Mouse (Mus musculus) spleen, adult 2 months (tissue): ENCODE results near the gene Mpv17l2. TPM values are rescaled to one million over a fixed set of nuclear protein-coding genes. Genes with fewer than 3 reads are reported as not detected.

Experiments
- DNase-seq, 2 experiments: peaks; one replicate each; pipeline versions ENCODE4 v3.0.0 to v3.0.0-alpha.2; 2012 to 2021; ENCODE audit warnings: low spot score in 2 of 2, low read depth in 1 of 2
- H3K27ac ChIP-seq: fragments of 200-500 bp; 2 replicates; pipeline ENCODE4 v1.5.1; 2012; ENCODE audit warnings: low read length, inconsistent platforms; ENCODE audit not compliant: insufficient read depth
- H3K27me3 ChIP-seq: fragments of 200-500 bp; 2 replicates; pipeline ENCODE4 v1.6.1; 2012; ENCODE audit warnings: mild to moderate bottlenecking, moderate library complexity, low read length, inconsistent platforms; ENCODE audit not compliant: control insufficient read depth, insufficient read depth
- H3K36me3 ChIP-seq: fragments of 200-500 bp; 2 replicates; pipeline ENCODE4 v1.6.1; 2012; ENCODE audit warnings: mild to moderate bottlenecking, low read length, inconsistent platforms; ENCODE audit not compliant: control insufficient read depth, insufficient read depth
- H3K4me1 ChIP-seq: fragments of 200-500 bp; 2 replicates; pipeline ENCODE4 v1.6.1; 2011; ENCODE audit warnings: inconsistent platforms; ENCODE audit not compliant: control insufficient read depth, insufficient read depth, insufficient read length
- H3K4me3 ChIP-seq: fragments of 200-500 bp; 2 replicates; pipeline ENCODE4 v1.5.1; 2011; ENCODE audit warnings: mild to moderate bottlenecking, inconsistent platforms; ENCODE audit not compliant: insufficient read depth, insufficient read length; ENCODE audit errors: extremely low read depth
- CTCF ChIP-seq: fragments of 200-500 bp; IDR thresholded peaks from 2 replicates; pipeline ENCODE4 v1.5.1; 2011; ENCODE audit warnings: mild to moderate bottlenecking, inconsistent platforms; ENCODE audit not compliant: insufficient read depth, insufficient read length, insufficient replicate concordance; ENCODE audit errors: extremely low read depth
- POLR2A ChIP-seq: fragments of 200-500 bp; IDR thresholded peaks from 2 replicates; pipeline ENCODE4 v1.6.1; 2011; ENCODE audit warnings: low read depth, low read length, inconsistent platforms
- WGBS: fragments of 180-500 bp; shearing (Covaris S2); methylation state at CpG from one replicate; pipeline ENCODE4 v1.1.7; 2018; 5-methylcytosine and 5-hydroxymethylcytosine counted together
- polyA plus RNA-seq: library from polyadenylated mRNA; depleted of rRNA; stranded (reverse); fragments of >200 nt; gene quantifications from 2 replicates; pipeline ENCODE4 v1.2.3, GENCODE M21; 2012

Mpv17l2 gene
- polyA plus RNA-seq, 1 experiment: 37.3 TPM

DNA sequence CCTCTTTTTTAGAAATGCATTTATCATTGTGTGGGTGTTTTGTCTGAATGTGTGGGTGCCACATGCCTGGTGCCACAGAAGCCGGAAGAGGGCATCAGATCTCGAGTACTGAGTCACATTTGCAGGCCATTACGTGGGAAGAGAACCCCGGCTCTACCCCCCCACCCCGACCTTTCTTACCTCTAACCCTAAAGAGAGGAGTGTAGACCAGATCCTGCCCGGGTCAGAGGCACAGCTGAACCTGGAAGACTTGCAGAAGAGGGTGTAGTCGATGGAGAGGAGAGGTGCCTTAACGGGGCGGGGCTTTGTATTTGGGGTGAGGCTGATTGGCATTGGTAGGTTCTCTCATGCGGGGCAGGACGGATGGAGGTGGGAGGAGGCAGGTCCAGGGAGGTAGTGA lies 15.9 kb downstream of the Mpv17l2 start:
- no peaks in the 10 kb centered on the region for H3K36me3 ChIP-seq
- 40% methylated on average over 11 of the region's 11 CpGs for WGBS
- peak in 1 of 2 experiments; percentile 15 for DNase-seq
- H3K4me3 ChIP-seq: no peak overlapping the region
- H3K4me1 ChIP-seq: peaks cover 11% of the 10 kb centered on the region; the same call in 1 of the 2 replicates
- TF ChIP-seq CTCF (no peak), POLR2A (no peak)
- H3K27ac ChIP-seq: no peak overlapping the region
- H3K27me3 ChIP-seq: peaks cover 4% of the 10 kb centered on the region

DNA sequence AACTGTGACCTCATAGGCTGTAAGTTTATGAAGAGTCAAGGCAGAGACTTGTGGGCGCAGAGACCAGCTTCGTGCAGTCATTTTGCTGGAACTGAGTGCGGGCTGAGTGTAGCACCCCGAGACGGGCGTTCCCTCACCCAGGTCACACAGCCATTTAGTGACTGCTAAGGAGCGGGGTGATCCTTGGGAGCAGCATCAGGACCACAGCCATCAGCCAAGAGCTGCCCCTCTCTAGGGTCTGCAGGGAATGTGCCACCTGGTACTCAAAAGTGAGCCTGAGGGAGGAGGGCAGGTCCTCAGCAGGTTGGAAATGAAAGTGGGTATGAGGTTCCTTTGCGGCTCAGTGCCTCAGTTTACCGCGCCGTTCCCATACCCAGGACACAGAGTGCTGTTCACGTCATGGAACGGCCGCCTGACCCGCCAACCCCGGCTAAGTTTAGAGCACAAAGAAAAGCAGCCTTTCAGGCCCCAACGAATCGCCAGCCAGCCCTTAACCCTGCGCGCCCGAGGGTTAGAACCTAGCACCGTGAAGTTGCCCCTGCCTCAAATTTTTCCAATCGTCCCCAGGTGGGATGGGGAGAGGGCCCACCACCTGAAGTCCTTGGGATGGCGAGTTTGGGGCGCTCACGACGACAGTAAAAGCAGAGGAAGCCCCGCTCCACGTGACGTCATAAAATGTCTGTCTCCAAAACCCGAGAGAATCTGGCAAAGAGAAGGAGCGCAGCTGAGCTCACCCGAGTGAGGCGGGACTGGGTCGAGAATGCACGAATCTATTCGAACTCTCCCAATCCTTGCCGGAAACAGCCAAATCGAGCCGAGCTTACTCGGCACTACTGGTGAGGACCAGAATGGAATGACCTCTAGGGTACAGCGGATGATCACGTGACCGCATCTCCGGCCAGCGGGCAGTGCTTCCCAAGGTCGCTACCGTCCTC lies 16.8 kb downstream of the Mpv17l2 start:
- H3K36me3 ChIP-seq: no peaks in the 10 kb centered on the region
- DNase-seq: peak in 1 of 2 experiments; percentile 18
- H3K4me3 ChIP-seq: peak overlapping the region; percentile 52
- H3K27me3 ChIP-seq: peaks cover 4% of the 10 kb centered on the region
- TF ChIP-seq CTCF (no peak), POLR2A (no peak)
- H3K4me1 ChIP-seq: peaks cover 11% of the 10 kb centered on the region; the same call in 1 of the 2 replicates
- H3K27ac ChIP-seq: no peak overlapping the region
- WGBS: 4% methylated on average over 48 of the region's 48 CpGs

DNA sequence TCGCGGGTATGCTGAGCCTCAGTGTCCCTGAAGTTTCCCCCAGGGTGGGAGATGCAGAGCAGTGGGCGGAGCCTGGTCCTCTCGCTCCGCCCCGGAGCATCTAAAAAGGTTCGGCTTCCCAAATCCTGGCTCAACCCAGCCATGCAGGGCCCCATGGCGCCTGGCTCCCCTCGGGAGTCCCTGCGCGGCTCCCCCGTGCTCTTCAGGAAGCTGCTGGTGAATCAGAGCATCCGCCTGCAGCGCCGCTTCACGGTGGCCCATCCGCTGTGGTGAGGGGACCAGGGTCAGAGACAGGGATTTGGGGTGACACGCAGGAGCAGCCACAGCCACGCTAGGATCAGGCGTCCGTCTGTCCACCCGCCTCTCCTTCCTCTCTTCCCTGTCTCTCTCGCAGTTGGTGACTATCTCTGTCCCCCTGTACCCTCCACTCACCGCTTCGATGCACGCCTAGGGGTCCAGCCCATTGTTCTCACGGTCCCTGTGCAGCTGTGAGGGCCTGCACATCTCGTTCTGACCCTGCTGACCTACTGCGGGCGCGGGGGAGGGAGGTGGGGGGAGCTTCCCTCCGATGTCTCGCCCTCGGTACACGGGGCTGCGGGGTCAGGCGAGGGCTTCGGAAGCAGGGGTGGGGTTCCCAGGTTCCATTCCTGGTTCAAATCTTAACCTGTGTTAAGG lies 17.6 kb downstream of the Mpv17l2 start:
- DNase-seq: peak in 1 of 2 experiments; percentile 7
- H3K4me1 ChIP-seq: peaks cover 11% of the 10 kb centered on the region; the same call in 1 of the 2 replicates
- H3K27ac ChIP-seq: no peak overlapping the region
- 6% methylated on average over 38 of the region's 38 CpGs for WGBS
- no peaks in the 10 kb centered on the region for H3K36me3 ChIP-seq
- no peak for TF ChIP-seq POLR2A
- no peak for TF ChIP-seq CTCF
- peak overlapping the region; percentile 14; the same call in 1 of the 2 replicates for H3K4me3 ChIP-seq
- H3K27me3 ChIP-seq: peaks cover 4% of the 10 kb centered on the region

DNA sequence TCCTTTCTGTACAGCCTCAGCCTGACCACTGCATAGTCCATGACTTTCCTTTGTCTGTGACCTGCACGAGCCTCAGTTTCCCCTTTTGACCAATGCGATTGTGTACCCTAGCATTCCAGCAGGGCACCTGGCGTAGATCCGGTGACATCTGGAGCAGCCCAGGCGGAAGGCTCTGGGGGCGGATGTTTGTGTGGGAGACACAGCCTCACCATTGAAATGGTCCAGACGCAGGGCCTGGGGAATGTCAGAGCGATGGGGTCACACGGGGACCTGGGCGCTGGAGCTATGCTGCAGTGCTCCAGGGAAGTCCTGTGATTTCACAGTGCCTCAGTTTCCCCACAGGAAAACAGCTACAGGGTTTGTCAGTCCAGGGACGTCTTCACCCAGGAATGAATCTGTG lies 18.6 kb downstream of the Mpv17l2 start:
- 77% methylated on average over 11 of the region's 11 CpGs for WGBS
- TF ChIP-seq CTCF (no peak), POLR2A (no peak)
- H3K36me3 ChIP-seq: no peaks in the 10 kb centered on the region
- no peak overlapping the region for H3K27ac ChIP-seq
- peaks cover 4% of the 10 kb centered on the region for H3K27me3 ChIP-seq
- no peak overlapping the region for H3K4me3 ChIP-seq
- no peak for DNase-seq
- H3K4me1 ChIP-seq: peaks cover 11% of the 10 kb centered on the region; the same call in 1 of the 2 replicates

DNA sequence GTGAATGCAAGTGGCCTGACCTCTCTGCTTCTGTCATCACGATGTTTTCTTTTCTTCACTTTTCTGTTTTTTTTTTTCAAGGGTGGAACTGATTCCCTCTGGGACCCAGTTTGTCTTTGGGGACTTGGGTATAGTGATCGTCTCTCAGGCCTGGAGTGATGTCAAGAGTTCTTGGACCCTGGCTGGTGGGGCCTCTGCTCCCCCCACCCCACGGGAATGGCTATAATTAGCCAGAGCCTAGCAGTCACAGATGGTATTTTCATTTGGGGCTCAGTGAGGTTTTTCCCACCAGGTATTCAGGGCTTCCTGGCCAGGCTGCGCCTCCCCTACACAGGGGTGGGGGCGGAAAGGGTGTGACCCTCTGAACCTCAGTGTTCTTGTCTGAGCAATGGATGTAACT lies 19.1 kb downstream of the Mpv17l2 start:
- H3K4me1 ChIP-seq: peaks cover 11% of the 10 kb centered on the region; the same call in 1 of the 2 replicates
- H3K27me3 ChIP-seq: peaks cover 4% of the 10 kb centered on the region
- WGBS: 45% methylated on average over 5 of the region's 5 CpGs
- no peak overlapping the region for H3K27ac ChIP-seq
- H3K36me3 ChIP-seq: no peaks in the 10 kb centered on the region
- TF ChIP-seq CTCF (no peak), POLR2A (no peak)
- no peak for DNase-seq
- no peak overlapping the region for H3K4me3 ChIP-seq

DNA sequence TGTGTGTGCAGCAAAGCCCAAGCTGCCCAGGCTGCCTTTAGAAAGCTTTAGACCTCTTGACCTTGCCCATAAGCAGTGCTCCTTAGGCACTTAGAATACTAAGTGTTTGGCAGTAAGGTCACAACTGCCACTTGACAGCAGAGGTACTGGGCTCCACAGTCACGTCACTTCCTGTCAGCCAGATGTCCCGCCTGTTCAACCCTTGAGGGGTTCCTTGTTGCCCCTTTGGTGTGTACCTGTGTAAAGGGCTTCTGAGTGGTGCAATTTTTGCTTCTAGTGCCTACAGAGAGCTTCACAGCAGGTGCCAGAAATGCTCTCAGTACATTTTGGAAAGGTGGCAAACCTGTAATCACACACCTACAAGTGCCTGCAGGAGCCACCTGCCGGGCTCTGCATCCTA lies 22.5 kb downstream of the Mpv17l2 start:
- WGBS: 34% methylated on average over 3 of the region's 3 CpGs
- Histone ChIP-seq H3K4me3 (no peak overlapping the region), H3K27me3 (peaks cover 2% of the 10 kb centered on the region; the same call in 1 of the 2 replicates), H3K27ac (no peak overlapping the region), H3K36me3 (no peaks in the 10 kb centered on the region), H3K4me1 (0 out of 2 replicates have a peak, but pooled peaks cover 3% of the 10 kb centered on the region)
- no peak for TF ChIP-seq CTCF
- no peak for DNase-seq

DNA sequence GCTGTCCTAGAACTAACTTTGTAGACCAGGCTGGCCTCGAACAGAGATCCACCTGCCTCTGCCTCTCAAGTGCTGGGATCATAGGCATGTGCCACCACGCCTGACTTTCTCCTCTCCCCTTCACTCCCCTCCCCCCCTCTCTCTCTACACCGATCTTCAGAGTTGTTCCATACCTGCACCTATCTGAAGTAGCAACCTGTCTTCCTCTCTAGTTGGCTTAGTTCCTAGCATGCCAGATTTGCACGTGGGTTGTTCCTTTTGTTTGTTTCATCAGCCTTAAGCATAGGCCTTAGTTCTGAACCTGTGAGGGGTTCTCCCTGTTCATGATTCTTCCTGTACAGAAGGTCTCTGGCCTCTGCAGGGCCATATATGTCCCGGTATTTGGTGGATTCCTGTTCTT lies 23.0 kb downstream of the Mpv17l2 start:
- H3K4me3 ChIP-seq: no peak overlapping the region
- TF ChIP-seq POLR2A (no peak), CTCF (no peak)
- H3K4me1 ChIP-seq: no peaks in the 10 kb centered on the region
- WGBS: 73% methylated on average over 5 of the region's 5 CpGs
- H3K36me3 ChIP-seq: no peaks in the 10 kb centered on the region
- H3K27ac ChIP-seq: no peak overlapping the region
- no peaks in the 10 kb centered on the region; the same call in 1 of the 2 replicates for H3K27me3 ChIP-seq
- DNase-seq: no peak
